Mouse (Mus musculus) MEL (cell line): ENCODE results near the gene Ap1b1.

Experiments
- CTCF ChIP-seq, 3 experiments: IDR thresholded peaks in 2 of 3; conservative IDR thresholded peaks in 1 of 3; 2 replicates each; pipeline ENCODE4 v1.5.1; 2011 to 2012; ENCODE audit warnings: low read length in 3 of 3, low read depth in 2 of 3, mild to moderate bottlenecking in 2 of 3, improper control_type of control experiment in 1 of 3, inconsistent platforms in 1 of 3, mixed read lengths in 1 of 3, moderate library complexity in 1 of 3; ENCODE audit not compliant: control insufficient read depth in 1 of 3, insufficient read depth in 1 of 3, poor library complexity in 1 of 3, severe bottlenecking in 1 of 3
- JUND ChIP-seq: IDR thresholded peaks from 2 replicates; pipeline ENCODE4 v1.6.1; 2011; ENCODE audit warnings: low read depth, mild to moderate bottlenecking, improper control_type of control experiment, low read length
- MXI1 ChIP-seq: IDR thresholded peaks from 2 replicates; pipeline ENCODE4 v1.6.1; 2011; ENCODE audit warnings: mild to moderate bottlenecking, low read depth, low read length, improper control_type of control experiment
- NRF1 ChIP-seq: IDR thresholded peaks from 2 replicates; pipeline ENCODE4 v1.6.1; 2014; ENCODE audit warnings: low read depth, mild to moderate bottlenecking, inconsistent platforms, low read length, improper control_type of control experiment, moderate library complexity; ENCODE audit not compliant: poor library complexity, insufficient read depth, severe bottlenecking
- POLR2A ChIP-seq, 2 experiments: IDR thresholded peaks; 2 replicates each; pipeline ENCODE4 v1.6.1; 2011 to 2012; ENCODE audit warnings: low read length in 2 of 2, mild to moderate bottlenecking in 2 of 2, control low read depth in 1 of 2, improper control_type of control experiment in 1 of 2, low read depth in 1 of 2, moderate library complexity in 1 of 2; ENCODE audit not compliant: control insufficient read depth in 1 of 2, insufficient read depth in 1 of 2, poor library complexity in 1 of 2
- POLR2AphosphoS2 ChIP-seq: IDR thresholded peaks from 2 replicates; pipeline ENCODE4 v1.6.1; 2011; ENCODE audit warnings: low read length, improper control_type of control experiment
- USF1 ChIP-seq: IDR thresholded peaks from 2 replicates; pipeline ENCODE4 v1.6.1; 2014; ENCODE audit warnings: low read depth, mild to moderate bottlenecking, inconsistent platforms, low read length, improper control_type of control experiment, moderate library complexity

- no peak for TF ChIP-seq JUND
- no peak for TF ChIP-seq POLR2A (IDR thresholded peaks at IDR 0.05; ENCODE audit: control insufficient read depth in 1 of 2, insufficient read depth in 1 of 2, low read depth in 1 of 2, low read length in 2 of 2, poor library complexity in 1 of 2)
- no peak for TF ChIP-seq NRF1
- no peak for TF ChIP-seq CTCF (IDR thresholded peaks at IDR 0.05 in 2 of 3, conservative IDR thresholded peaks at IDR 0.05 in 1 of 3; ENCODE audit: control insufficient read depth in 1 of 3, insufficient read depth in 1 of 3, low read depth in 2 of 3, low read length in 3 of 3, poor library complexity in 1 of 3, severe bottlenecking in 1 of 3)
- TF ChIP-seq POLR2AphosphoS2 = no peak
- TF ChIP-seq MXI1 = no peak
- TF ChIP-seq USF1 = no peak
Measured at GRCm38 (mm10) chr11:4953401-4953800, 33.2 kb upstream of the Ap1b1 start.
